Mouse (Mus musculus) CD4-positive helper T cell, adult 2 months (primary cell): ENCODE measurements at regions not wholly inside any gene's neighbourhood (a gene's known extent, or its start where the extent isn't known, plus 50 kb on each side); places are given as distances from the start of the nearest gene placed in this dataset.
"Not testable (repeated sequence)": the region's sequence is repeated elsewhere in the genome, so short reads cannot be mapped to it uniquely, and the experiment has no call there.

Experiments
- DNase-seq: peaks from one replicate; pipeline ENCODE4 v3.0.0-alpha.2; 2012; ENCODE audit warnings: low read depth, missing footprints, low spot score

- DNase-seq = no peak
These were observed 288.6 kb upstream of the Arglu1 start for GRCm38 (mm10) chr8:8978969-8979368.

GRCm38 (mm10) chr8:8973769-8974168 is 283.4 kb upstream of the Arglu1 start:
- DNase-seq = no peak

- no peak for DNase-seq
These were observed 283.0 kb upstream of the Arglu1 start for GRCm38 (mm10) chr8:8973334-8973733.

- no peak for DNase-seq
These were observed 280.5 kb upstream of the Arglu1 start for GRCm38 (mm10) chr8:8970776-8971175.

- no peak for DNase-seq
These were observed 280.0 kb upstream of the Arglu1 start for GRCm38 (mm10) chr8:8970346-8970745.

- DNase-seq = no peak
These were observed 279.0 kb upstream of the Arglu1 start for GRCm38 (mm10) chr8:8969112-8969950.

GRCm38 (mm10) chr8:8966658-8967048 is 276.3 kb upstream of the Arglu1 start:
- no peak for DNase-seq

GRCm38 (mm10) chr8:8965983-8966657 is 275.8 kb upstream of the Arglu1 start:
- no peak for DNase-seq

- DNase-seq = no peak
These were observed 269.9 kb upstream of the Arglu1 start for GRCm38 (mm10) chr8:8960221-8960620.

GRCm38 (mm10) chr8:8959787-8960093 is 269.4 kb upstream of the Arglu1 start:
- no peak for DNase-seq

- DNase-seq = no peak
These were observed 268.9 kb upstream of the Arglu1 start for GRCm38 (mm10) chr8:8959021-8959786.

- DNase-seq = not testable (repeated sequence)
These were observed 267.8 kb upstream of the Arglu1 start for GRCm38 (mm10) chr8:8958140-8958539.

GRCm38 (mm10) chr8:8952212-8952611 is 261.9 kb upstream of the Arglu1 start:
- DNase-seq = no peak

GRCm38 (mm10) chr8:8951186-8951585 is 260.9 kb upstream of the Arglu1 start:
- DNase-seq = no peak

GRCm38 (mm10) chr8:8947516-8948161 is 257.3 kb upstream of the Arglu1 start:
- no peak for DNase-seq

GRCm38 (mm10) chr8:8942991-8943390 is 252.7 kb upstream of the Arglu1 start:
- DNase-seq = no peak

- no peak for DNase-seq
These were observed 250.6 kb upstream of the Arglu1 start for GRCm38 (mm10) chr8:8940899-8941298.

- no peak for DNase-seq
These were observed 248.2 kb upstream of the Arglu1 start for GRCm38 (mm10) chr8:8938536-8938935.

GRCm38 (mm10) chr8:8932466-8932865 is 242.1 kb upstream of the Arglu1 start:
- DNase-seq = no peak

- DNase-seq = no peak
These were observed 241.4 kb upstream of the Arglu1 start for GRCm38 (mm10) chr8:8931746-8932145.

GRCm38 (mm10) chr8:8928074-8928862 is 237.9 kb upstream of the Arglu1 start:
- no peak for DNase-seq
